Comparison of ENCODE assay signal across 10 mouse cellular contexts in genomic region chr17:31746198-31747111, GRCm38 (mm10).
DNase-seq lines count a peak whose midpoint lies in the region; ATAC-seq and TF ChIP-seq lines count a peak whose summit lies in the region.
"Had no signal": no experiment of that assay in that cellular context is flagged by ENCODE, and none has a peak within 500 bp of the region (broad histone marks: within the 10 kb centered on the region; RNA-seq: fewer than 3 reads in every experiment).

No protein-coding gene starts in this region.

- no peaks in the 10 kb centered on the region for H3K9me3 ChIP-seq in embryonic facial prominence, embryonic 10.5 days
- H3K9me3 ChIP-seq in forebrain, embryonic 13.5 days (replicated peaks) = no peaks in the 10 kb centered on the region
- H3K9me3 ChIP-seq: G1E had no signal

- no peaks in the 10 kb centered on the region for H3K27me3 ChIP-seq in embryonic facial prominence, embryonic 10.5 days (replicated peaks; ENCODE audit: low read depth, poor library complexity, severe bottlenecking)
- no peaks in the 10 kb centered on the region for H3K27me3 ChIP-seq in forebrain, embryonic 13.5 days
- H3K27me3 ChIP-seq: neural tube, embryonic 12.5 days had no signal

- intact Hi-C loops in heart, postnatal 14 days (cut with DNase I) = loop anchor here (5.0 kb wide), 1 partner anchor 106 kb away; no protein-coding TSS in a partner anchor
- intact Hi-C loops in left cerebral cortex, postnatal 14 days (cut with DNase I) = no loop called here

- no peak overlapping the region for H3K9ac ChIP-seq in forebrain, embryonic 13.5 days
- H3K9ac ChIP-seq: neural tube, embryonic 12.5 days had no signal

- H3K4me1 ChIP-seq in embryonic facial prominence, embryonic 10.5 days = peaks cover 30% of the 10 kb centered on the region
- H3K4me1 ChIP-seq in forebrain, embryonic 13.5 days = peaks cover 7% of the 10 kb centered on the region

- H3K4me2 ChIP-seq in forebrain, embryonic 13.5 days = no peak overlapping the region
- H3K4me2 ChIP-seq: neural tube, embryonic 12.5 days had no signal

- no peak for DNase-seq in layer of hippocampus, adult 2 months (ENCODE audit: low spot score in 2 of 2)
- no peak for DNase-seq in layer of hippocampus, adult 8-10 months (ENCODE audit: low spot score in 2 of 2)
- peak; percentile 68 for DNase-seq in embryonic facial prominence, embryonic 10.5 days (ENCODE audit: low spot score)
- DNase-seq in heart, postnatal 14 days = peak; percentile 64 to 65
- peak; percentile 19 to 52 for DNase-seq in left cerebral cortex, postnatal 14 days (ENCODE audit: low spot score in 2 of 2)
- peak; percentile 70 to 88 for DNase-seq in lung, postnatal 4 days
- no peak for DNase-seq in thymus, postnatal 25 days

- no peak overlapping the region for H3K4me3 ChIP-seq in layer of hippocampus, adult 2 months
- peak overlapping the region; percentile 28 for H3K4me3 ChIP-seq in embryonic facial prominence, embryonic 10.5 days
- H3K4me3 ChIP-seq in forebrain, embryonic 13.5 days = no peak overlapping the region
- H3K4me3 ChIP-seq: neural tube, embryonic 12.5 days had no signal

- no peak for ATAC-seq in forebrain, embryonic 13.5 days

- no peaks in the 10 kb centered on the region for H3K36me3 ChIP-seq in embryonic facial prominence, embryonic 10.5 days (replicated peaks)
- H3K36me3 ChIP-seq in forebrain, embryonic 13.5 days (ENCODE audit: poor library complexity, severe bottlenecking) = no peaks in the 10 kb centered on the region
- H3K36me3 ChIP-seq: G1E; neural tube, embryonic 12.5 days had no signal

- H3K27ac ChIP-seq in layer of hippocampus, adult 2 months = peak overlapping the region; percentile 51; the same call in 1 of the 2 replicates
- H3K27ac ChIP-seq in embryonic facial prominence, embryonic 10.5 days (replicated peaks) = peak overlapping the region; percentile 75
- no peak overlapping the region for H3K27ac ChIP-seq in forebrain, embryonic 13.5 days
- H3K27ac ChIP-seq: neural tube, embryonic 12.5 days had no signal

- no peak for TF ChIP-seq CTCF in layer of hippocampus, adult 2 months (conservative IDR thresholded peaks at IDR 0.05)

- WGBS in embryonic facial prominence, embryonic 10.5 days = 35% methylated on average over 20 of the region's 20 CpGs
- 54% methylated on average over 20 of the region's 20 CpGs for WGBS in forebrain, embryonic 13.5 days

Comparison
In these comparisons a context has a peak if more than half of its experiments do, and no peak if none do; other contexts are left out.
1. DNase-seq: peak in embryonic facial prominence, embryonic 10.5 days (single experiment), heart, postnatal 14 days (2 of 2), left cerebral cortex, postnatal 14 days (2 of 2) and lung, postnatal 4 days (2 of 2); none in layer of hippocampus, adult 2 months (0 of 2), layer of hippocampus, adult 8-10 months (0 of 2) and thymus, postnatal 25 days (single experiment).